Mouse (Mus musculus) gastrocnemius, adult 18-20 months (tissue): ENCODE results near the gene Phf21a. TPM values are rescaled to one million over a fixed set of nuclear protein-coding genes. Genes with fewer than 3 reads are reported as not detected.
A peak's percentile ranks its signal among the peaks of the same experiment; 100 is the strongest.

Source experiments
- DNase-seq: peaks from one replicate; pipeline ENCODE4 v3.0.0; 2021; ENCODE audit warnings: low spot score
- total RNA-seq, 2 experiments: library from RNA; stranded (reverse); gene quantifications; 2 replicates each; pipeline ENCODE4 v1.2.3; 2021

Gene Phf21a
- total RNA-seq, 2 experiments from 2014 or later: 21.5 to 25.4 TPM

DNA sequence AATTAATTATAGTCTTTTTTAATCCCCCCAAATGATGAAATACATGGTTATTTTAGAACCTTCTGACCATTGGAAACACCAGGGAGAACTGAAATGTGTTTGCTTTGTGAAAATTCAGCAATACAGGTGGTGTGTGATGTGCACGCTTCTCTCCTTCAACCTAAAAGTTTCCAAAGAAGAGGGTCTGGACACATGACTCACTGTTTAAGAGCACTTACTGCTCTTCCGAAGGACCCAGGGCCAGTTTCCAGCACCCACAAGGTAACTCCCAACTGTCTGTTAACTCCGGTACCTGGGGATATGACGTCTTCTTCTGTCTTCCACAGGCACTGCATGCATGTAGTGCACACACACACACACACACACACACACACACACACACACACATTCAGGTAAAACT lies 82.1 kb downstream of the Phf21a start:
- no peak for DNase-seq

DNA sequence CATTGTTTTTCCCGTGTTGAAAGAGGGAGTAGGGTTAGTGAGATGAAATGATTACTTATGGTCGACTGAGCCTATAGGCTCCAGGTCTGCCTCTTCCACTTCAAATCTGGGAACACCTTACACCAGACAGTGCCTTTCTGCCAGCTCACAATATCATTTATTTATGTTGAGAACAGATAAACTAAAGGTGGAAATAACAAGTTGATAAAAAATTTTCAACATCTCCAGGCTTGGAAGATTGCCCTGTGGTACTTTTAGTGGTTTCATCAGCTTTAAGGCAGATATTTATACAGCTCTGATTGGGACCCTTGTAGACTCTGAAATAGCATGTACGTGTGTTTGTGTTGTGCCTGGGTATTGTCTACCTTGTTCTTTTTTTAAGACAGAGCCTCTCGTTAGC lies 83.4 kb downstream of the Phf21a start:
- no peak for DNase-seq

DNA sequence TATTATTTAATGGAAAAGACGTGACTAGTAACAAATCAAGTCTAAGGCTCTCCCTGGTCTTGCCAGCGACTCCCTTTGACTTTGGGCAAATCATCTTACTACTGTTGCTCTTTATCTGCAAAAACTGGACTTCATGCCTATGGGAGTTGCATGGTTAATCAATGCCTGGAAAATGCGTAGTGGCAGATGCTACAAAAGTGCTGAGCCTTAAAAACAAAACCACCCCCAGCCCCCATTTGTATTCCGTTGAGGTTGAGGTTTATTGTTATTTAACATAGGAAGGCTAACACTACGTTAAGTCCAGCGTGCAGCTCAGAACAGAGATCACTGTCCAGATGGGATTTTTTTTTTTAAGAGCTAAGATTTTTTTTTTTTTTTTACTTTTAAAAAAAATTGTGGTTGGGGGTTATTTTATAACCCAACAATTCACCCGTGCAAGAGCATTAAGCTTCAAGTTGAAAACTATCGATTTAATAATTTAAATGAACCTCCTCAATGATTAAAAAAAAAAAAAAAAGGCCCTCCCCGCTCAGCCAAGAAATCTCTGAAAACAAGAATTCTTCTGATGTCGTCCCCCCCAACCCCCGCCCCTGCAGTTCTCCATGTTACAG lies 89.3 kb downstream of the Phf21a start:
- no peak for DNase-seq

DNA sequence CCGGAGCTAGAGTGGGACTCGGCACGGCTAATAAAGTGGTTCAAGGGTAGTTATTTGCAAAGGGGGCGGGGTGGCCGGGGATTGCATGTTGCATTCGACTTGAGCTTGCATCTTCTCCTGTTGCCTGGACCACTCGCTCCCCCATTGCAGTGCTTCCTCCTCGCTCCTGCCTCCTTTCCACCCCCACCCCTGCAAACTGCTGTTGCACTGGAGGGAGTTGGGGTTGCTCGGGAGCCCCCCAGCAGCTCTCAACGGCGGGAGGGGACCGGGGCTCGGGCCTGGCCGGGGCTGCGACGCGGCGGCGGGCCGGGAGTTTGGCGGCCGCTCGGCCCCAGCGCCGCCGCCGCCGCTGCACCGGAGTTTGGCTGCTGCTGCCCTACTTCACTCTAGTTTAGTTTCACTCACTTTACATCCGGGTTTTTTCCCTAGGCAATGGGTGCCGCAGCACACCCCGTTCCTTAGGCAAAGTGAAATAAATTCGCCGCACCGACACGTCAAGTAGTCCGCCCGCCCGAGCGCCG lies 90.1 kb downstream of the Phf21a start:
- DNase-seq: peak; percentile 76

DNA sequence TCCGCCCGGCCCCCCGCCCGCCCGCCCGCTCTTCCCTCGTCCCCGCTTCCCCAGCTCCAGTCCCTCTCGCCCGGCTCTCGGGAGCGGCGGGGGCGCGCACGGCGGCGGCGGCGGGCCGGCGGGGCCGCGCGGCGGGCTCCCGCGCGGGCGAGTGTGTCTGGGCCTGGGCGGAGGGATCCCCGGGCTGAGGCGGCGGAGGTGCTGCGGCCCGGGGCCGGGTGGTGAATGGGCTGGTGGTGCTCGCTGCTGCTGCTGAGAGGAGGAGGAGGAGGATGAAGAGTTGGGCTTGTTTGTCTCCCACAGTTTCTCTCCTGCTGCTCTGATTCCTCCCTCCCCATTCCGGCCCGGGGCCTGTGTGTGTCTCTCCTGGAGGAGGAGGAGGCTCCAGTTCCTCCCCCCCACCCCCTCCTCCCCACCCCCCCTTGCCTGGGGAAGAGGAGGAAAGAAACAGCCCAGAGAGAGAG lies 90.7 kb downstream of the Phf21a start:
- peak; percentile 92 for DNase-seq

DNA sequence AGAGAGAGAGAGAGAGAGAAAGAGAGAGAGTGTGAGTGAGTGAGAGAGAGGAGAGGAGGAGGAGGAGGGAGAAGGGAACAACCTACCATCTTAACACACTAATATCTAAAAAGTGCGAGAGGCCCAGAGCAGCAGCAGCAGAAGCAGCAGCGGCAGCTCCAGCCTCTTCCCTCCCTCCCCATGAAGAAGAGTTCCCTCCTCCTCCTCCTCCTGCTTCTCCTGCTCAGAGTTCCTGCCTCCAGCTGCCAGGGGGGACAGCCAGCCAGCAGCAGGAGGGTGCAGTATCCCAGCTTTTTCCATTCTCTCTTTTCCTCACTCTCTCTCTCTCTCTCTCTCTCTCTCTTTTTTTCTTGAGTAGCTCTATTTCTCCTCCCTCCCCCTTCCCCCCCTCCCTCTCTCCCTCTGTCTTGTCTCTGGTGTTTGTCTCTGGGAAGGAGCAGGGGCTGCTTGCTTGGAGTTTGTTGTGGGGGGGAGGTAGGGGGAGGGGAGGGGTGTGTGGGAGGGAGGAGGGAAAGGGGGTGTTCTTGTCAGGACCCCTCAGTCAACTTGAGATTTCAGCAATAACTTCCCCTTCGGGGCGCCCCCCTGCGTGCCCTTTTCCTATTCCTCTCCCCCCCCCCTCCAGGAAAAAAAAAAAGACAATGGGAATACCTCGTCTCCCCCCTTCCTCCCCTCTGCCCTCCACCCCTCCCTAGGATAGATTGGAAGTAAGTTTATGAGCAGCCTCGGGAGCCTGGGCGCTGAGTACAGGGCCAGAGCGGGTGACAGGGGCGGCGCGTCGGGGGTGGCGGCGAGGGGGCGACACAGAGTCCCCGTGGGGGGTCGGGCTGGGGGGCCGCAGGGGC lies 91.4 kb downstream of the Phf21a start:
- peak; percentile 54 for DNase-seq

DNA sequence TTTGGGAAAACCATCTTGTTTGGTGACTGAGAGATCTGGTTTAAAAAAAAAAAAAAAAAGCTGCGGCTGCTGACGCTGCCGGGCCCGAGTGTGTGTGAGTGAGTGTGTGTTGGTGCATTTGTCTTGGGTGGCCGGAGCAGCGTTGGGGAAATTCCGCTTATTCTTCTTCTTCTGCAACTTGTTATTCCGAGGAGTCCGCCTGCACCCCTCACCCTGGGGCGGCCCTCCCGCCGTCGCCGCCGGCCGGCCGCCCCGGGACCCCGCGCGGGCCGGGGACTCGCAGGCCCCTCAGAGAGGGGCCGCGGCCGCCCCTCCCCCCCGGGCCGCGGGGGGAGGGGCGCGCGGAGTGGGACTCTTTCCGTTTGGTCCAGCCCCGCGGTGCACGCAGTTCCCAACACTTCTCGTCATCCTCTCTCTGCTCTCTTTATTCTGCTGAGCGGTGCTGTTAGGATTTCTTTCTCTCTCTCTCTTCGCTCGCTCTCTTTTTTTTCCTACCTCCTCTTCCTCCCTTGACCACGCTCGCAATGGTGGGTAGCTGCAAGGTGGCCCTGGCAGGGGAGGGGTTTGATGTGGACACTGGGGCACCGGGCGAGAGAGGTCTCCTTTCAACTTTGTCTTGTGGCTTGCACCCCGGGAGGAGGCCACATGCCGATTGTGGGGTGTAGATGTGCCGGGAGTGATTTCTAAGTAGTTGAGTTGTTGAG lies 92.3 kb downstream of the Phf21a start:
- DNase-seq: peak; percentile 36

DNA sequence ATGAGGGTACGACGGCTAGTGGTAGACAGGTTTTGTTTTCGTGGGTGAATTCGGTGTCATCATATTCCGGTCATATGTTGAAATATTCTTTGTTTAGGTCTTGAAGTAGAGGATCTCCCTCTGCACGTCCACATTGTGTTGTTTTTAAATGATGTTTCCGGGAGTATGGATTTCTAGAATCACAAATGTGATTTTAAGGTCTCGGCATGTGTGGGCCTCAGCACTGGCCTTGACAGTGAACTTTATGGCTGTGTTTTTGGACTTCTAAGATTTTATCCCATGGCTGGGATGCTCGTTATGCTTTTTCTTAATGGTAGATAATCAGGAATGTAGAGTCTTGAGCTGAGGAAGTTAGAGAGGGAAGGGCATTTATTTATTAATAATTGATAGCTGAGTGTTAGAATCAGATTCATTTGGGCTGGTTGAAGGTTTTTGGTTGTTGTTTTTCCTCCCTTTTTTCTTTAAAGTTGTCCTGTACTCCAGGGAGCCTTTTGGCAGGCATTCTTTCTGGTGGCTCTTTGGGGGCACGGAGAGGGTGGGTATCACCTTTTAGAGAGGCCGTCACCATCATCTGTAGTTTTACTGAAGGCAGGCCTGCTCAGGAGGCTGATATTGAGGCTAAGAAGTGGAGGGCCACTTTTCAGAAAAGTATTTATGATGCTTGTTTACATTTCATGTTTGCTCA lies 93.0 kb downstream of the Phf21a start:
- DNase-seq: no peak

DNA sequence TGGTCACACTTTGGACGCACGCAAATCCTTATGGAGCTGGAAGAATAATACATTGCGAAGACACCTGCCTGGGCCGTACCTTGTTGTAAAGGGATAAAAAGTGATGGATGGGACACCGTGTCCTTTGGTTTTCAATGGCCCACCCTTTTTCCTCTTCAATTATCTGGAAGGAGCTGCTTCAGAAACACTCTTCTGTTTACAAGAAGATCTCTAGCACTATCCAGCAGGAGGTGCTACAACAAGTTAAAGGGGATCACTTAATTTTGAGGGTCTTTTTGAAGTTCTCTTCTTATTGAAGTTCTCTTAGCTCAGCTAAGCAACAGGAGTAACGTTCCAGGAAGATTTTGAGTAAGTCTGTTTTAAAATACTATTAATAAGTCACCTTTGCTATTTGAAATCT lies 94.1 kb downstream of the Phf21a start:
- no peak for DNase-seq

DNA sequence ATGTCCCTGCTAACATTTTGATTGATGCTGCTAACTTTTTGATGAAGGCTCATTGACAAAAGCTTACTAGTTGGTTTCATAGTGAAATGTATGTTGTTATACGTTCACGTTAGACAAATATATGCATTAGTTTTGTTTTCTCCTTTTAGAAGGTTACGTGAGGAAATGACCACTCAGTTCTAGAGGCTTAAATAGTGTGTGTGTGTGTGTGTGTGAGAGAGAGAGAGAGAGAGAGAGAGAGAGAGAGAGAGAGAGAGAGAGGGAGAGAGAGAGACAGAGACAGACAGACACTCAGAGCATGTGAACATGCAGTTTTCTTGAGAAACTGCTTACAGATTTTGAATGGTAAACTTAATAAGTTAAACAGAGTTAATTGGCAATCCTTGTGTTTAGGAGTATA lies 95.8 kb downstream of the Phf21a start:
- no peak for DNase-seq

DNA sequence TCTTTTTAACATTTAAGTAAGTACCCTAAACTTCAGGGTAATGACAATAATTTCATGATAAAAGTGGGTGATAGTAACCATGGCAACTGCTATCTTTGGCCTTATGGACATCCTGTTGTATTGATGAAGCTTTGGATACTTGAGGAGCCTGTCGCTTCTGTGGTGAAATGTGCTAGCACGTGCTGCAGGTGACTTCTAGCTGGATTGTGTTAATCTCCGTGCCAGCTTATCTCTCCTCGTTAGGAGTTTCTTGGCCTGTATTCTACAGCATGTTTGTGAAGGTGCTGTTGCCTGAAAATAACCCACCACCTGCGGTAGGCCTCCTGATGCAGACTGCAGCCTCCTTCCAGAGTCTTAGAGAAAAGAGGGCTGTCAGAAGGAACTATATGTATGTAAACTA lies 98.0 kb downstream of the Phf21a start:
- no peak for DNase-seq

DNA sequence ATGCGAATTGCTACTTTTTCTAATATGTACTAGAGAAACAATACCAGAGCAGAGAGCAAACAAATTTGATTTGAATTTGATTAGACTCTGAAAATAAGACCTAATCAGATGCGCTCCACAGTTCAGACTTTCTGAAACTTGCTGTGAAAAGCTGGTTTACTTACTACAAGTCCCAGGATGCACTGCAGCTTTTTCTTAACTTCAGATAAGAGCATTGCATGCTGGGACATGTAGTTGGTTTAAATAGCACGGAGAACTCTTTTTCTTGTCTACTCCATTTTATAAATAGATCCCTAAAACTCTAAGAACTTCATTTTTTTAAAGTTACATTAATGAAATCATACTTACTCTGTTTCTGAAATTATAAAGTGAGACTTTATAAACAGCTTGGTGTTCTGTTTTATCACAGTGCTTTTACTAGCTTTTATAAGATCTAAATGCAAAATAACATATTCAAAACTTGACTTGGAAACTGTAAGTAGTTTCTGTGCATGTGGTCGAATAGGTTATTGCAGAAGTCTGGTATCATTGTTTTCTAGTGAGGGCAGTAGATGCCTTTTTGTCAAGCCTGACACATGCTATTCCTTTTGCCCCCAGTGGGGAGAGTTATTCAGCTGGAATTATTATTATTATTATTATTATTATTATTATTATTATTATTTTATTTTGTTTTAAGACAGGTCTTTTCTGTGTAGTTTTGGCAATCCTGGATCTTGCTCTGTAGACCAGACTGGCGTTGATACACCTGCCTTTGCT lies 99.1 kb downstream of the Phf21a start:
- peak; percentile 63 for DNase-seq

DNA sequence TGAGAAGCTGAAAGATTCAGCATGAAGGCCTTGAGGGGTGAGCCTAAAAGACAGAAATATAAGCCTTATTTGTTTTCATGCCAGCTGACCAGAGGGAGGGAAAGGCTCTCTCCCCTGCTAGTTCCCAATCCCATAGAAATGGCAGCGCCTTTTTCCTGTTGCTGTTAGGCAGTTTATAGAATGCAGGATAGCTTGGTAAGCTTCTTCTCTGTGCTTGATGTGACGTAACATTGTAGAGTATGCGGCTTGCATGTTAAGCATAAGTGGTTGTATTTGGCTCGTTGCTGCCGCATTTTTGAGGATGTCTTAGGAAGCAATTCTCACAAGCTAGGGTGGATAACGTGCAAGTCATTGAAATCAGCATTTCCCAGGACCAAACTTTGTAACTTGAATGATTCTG lies 105.2 kb downstream of the Phf21a start:
- no peak for DNase-seq

DNA sequence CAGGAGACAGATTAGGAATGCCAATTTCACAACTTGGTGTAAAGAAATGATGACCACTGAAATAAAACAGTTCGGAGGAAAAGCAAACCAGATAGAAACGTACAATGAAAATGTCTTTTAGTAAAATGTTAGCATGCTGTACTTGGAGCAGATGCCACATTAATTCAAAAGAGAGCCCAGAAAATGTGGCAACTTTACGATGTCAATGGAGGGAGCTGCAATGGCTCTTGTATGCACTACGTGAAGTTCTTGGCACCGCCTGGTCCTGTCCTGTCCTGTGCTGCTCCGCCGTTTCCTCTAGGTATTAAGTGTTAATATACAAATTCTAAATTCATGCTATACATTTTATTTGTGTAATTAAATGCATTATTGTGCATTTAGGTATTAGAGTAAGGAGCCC lies 105.8 kb downstream of the Phf21a start:
- no peak for DNase-seq

DNA sequence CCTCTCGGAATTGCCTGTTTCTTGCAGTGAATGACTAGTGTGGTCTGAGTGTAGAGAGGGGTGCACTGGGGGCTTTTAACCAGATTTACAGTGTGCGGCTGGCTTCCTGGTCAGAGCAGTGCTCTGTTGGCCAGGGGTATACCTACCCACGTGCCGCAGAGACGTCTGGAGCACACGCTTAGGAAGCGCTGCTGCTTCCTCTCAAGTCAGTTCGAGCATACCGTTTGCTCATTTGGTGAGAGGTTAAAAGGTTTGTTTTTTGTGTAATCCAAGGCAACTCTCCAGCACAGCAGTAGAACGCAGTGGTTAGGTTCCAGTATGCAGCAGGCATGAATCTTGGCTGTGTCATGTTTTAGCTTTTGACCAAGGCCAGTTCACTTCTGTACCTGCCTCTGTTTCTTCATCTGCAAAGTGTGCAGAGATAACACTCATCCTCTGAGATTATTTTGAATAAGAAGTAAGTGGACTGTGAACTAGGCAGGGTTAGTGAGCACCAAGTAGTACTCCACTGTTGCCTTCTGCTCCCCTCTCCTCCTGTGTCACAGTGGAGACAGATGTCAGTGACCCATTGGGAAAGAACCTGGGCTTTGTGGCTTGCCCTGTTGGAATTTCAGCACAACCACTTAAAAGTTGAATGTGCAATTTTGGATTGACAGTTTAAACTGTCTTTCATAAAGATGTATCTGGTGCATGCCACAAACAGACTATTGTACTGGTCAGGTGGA lies 106.8 kb downstream of the Phf21a start:
- no peak for DNase-seq

DNA sequence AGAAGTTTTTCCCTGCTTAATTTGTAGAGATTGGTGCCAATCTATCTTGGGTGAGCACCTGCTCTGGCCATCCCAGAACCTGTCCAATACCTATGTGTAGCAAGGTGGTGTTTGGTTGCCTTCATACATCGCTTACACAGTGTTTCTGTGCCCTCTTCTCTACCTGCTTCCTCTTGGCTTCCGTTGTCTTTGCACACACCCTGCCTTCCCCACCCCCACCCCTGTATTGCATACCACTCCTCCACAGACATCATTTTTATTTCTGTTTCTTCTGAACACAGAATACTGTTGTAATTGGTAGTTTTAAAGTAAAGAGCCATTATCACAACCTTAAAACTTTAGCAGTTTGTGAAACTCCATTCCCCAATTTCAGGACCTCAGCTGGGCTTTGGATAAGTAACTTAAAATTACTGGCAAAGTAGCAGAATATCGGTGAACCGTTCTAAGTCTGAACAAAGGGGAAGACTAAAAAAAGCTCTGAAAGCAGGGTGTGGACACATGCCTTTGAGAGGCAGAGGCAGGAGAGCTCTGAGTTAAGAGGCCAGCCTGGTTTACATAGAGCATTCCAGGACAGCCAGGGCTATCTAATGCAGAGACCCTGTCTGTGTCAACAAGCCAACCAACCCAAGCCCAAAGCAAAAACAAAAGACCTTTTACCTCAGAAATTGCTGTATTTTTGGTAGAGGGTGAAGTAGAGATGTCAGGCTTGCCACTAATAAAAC lies 109.6 kb downstream of the Phf21a start:
- no peak for DNase-seq

DNA sequence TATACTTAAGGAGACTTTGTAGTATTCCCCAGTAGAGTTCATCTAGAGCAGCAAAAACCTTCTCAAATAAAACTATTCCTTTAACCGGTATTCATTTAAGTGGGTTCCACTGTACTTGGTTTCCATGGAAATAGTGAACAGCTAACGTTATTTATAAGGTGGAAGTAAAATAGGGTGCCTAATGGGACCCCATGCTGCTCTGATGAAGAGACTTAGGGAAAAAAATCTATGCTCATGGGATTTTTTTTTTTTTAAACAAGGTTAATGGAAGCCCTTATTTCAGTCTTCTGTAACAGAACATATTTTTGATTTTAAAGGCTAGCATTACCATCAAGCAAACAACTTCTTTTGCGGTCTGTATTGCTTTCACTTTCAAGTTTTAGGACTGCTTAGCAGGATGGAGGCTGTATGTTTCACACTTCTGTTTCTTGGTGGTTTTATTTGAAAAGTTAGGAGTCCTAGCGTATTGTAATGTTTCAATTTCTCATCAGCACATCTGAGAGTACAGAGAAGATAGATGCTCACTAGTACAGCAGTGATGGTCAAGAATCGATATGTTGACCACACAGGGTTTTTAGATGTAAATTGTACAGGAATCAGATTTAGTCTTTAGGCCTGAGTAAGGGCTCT lies 112.2 kb downstream of the Phf21a start:
- DNase-seq: no peak

DNA sequence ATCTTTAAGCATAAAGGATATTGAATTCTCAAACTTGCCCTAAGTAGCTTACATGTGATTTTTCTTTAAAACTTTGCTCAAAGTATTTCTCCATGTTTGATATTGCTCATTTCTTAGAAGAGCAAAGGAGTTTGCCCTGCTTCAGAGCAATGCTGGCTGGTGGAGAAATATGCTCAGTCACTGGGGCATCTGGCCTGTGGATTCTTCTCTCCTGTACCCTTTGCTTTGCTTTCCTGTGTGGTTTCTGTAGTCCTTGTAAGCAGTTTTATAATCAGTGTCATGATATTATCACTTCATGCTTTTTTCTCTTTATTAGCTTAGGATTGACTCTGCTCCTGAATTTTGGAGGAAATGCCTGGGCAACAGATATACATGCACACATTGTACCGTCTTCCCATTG lies 117.5 kb downstream of the Phf21a start:
- no peak for DNase-seq

DNA sequence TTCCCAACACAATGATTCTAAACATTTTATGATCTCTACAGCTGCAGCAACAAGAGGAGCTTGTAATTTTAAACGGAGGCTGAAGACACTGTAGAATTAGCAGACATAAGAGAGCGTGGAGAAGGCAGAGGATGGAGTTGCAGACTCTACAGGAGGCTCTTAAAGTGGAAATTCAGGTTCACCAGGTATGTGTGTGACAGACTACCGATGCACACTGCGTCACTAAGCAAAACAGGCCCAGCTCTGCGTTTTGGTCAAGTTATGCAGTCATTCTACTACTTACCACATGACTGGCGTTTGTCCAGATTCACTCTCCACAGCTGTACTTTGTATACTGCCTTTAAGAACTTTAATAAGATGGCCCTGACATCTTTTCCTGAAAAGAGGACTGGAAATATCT lies 128.5 kb downstream of the Phf21a start:
- no peak for DNase-seq
